Mouse (Mus musculus) G1E (cell line): ENCODE measurements at regions not wholly inside any gene's neighbourhood (a gene's known extent, or its start where the extent isn't known, plus 50 kb on each side); places are given as distances from the start of the nearest gene placed in this dataset.

ENCODE experiments used
- ATAC-seq: 2 replicates; pipeline ENCODE4 v1.8.0; 2016; ENCODE audit warnings: mild to moderate bottlenecking; ENCODE audit not compliant: insufficient number of reproducible peaks, poor library complexity, low FRiP score, severe bottlenecking; ENCODE audit errors: extremely low read depth
- DNase-seq: peaks from one replicate; pipeline ENCODE4 v3.0.0; 2012; ENCODE audit warnings: low spot score
- H3K27me3 ChIP-seq: 2 replicates; pipeline ENCODE4 v1.6.1; 2012; ENCODE audit warnings: mild to moderate bottlenecking, low read length, inconsistent platforms; ENCODE audit not compliant: insufficient read depth
- H3K36me3 ChIP-seq: replicated peaks from 2 replicates; pipeline ENCODE3; 2012; ENCODE audit warnings: mild to moderate bottlenecking, inconsistent platforms
- H3K4me1 ChIP-seq: 2 replicates; pipeline ENCODE4 v1.6.1; 2012; ENCODE audit warnings: low read depth, low read length, inconsistent platforms, mixed read lengths; ENCODE audit not compliant: insufficient read depth
- H3K4me3 ChIP-seq: 2 replicates; pipeline ENCODE4 v1.5.1; 2012; ENCODE audit warnings: low read depth, mild to moderate bottlenecking, inconsistent platforms, low read length, moderate library complexity, mixed read lengths
- H3K9me3 ChIP-seq: replicated peaks from 2 replicates; pipeline ENCODE4 v1.6.1; 2012; ENCODE audit warnings: inconsistent platforms
- CTCF ChIP-seq: IDR thresholded peaks from 2 replicates; pipeline ENCODE4 v1.5.1; 2012; ENCODE audit warnings: low read depth, low read length, inconsistent platforms, mixed read lengths
- GATA1 ChIP-seq: IDR thresholded peaks from 2 replicates; pipeline ENCODE4 v1.6.1; 2012; ENCODE audit warnings: borderline replicate concordance, low read length, inconsistent platforms, mixed read lengths
- GATA2 ChIP-seq: IDR thresholded peaks from 2 replicates; pipeline ENCODE4 v1.6.1; 2012; ENCODE audit warnings: low read depth, low read length, inconsistent platforms, borderline replicate concordance
- POLR2AphosphoS5 ChIP-seq: IDR thresholded peaks from 2 replicates; pipeline ENCODE4 v1.6.1; 2012; ENCODE audit warnings: low read depth, low read length, inconsistent platforms; ENCODE audit not compliant: insufficient replicate concordance
- TAL1 ChIP-seq: conservative IDR thresholded peaks from 2 replicates; pipeline ENCODE4 v1.6.1; 2012; ENCODE audit warnings: low read depth, low read length, inconsistent platforms, mixed read lengths

- Histone ChIP-seq H3K4me1 (no peaks in the 10 kb centered on the region), H3K4me3 (no peak overlapping the region), H3K9me3 (no peaks in the 10 kb centered on the region), H3K27me3 (no peaks in the 10 kb centered on the region), H3K36me3 (no peaks in the 10 kb centered on the region)
- no peak for ATAC-seq
- TF ChIP-seq GATA1 (no peak), GATA2 (no peak), TAL1 (no peak)
- no peak for DNase-seq
These were observed 1093.1 kb downstream of the Car8 start for GRCm38 (mm10) chr4:7145756-7146155.

GRCm38 (mm10) chr4:7144215-7144614 is 1094.6 kb downstream of the Car8 start:
- Histone ChIP-seq H3K9me3 (no peaks in the 10 kb centered on the region), H3K27me3 (no peaks in the 10 kb centered on the region), H3K4me1 (no peaks in the 10 kb centered on the region), H3K4me3 (no peak overlapping the region), H3K36me3 (no peaks in the 10 kb centered on the region)
- ATAC-seq (no peak), DNase-seq (no peak)
- TF ChIP-seq GATA2: no peak
- no peak for TF ChIP-seq POLR2AphosphoS5
- no peak for TF ChIP-seq TAL1
- TF ChIP-seq GATA1: no peak
- TF ChIP-seq CTCF: no peak

DNA sequence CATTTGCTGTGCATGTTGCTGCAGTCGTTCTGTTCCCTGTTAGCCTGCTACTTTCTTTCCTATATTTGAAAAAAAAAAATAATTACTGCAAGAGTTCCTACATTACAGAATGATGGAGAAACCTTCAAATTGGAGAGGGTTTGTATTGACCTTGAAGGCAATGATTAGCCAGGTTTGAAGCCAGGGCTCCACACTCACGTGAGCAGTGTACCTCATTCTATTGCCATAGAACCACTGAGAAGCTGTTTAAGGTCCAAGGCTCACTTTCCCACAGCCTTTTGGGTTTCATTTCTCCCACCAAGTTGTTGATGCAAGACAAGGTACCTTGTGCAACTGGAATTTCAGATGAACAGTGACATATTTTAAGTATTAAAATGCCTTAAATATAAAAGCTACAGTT is 1095.2 kb downstream of the Car8 start:
- no peak for DNase-seq
- Histone ChIP-seq H3K36me3 (no peaks in the 10 kb centered on the region), H3K9me3 (no peaks in the 10 kb centered on the region), H3K4me3 (no peak overlapping the region), H3K27me3 (no peaks in the 10 kb centered on the region), H3K4me1 (no peaks in the 10 kb centered on the region)
- ATAC-seq: no peak
- TF ChIP-seq GATA1 (no peak), GATA2 (no peak), POLR2AphosphoS5 (no peak), TAL1 (no peak), CTCF (no peak)

- no peak overlapping the region for H3K4me3 ChIP-seq
- ATAC-seq: no peak; the same call in 1 of the 2 replicates
- no peaks in the 10 kb centered on the region for H3K4me1 ChIP-seq
- TF ChIP-seq CTCF (no peak), GATA2 (no peak), GATA1 (no peak), TAL1 (no peak)
- no peaks in the 10 kb centered on the region for H3K9me3 ChIP-seq
- H3K27me3 ChIP-seq: no peaks in the 10 kb centered on the region
- H3K36me3 ChIP-seq: no peaks in the 10 kb centered on the region
- DNase-seq: no peak
These were observed 1096.1 kb downstream of the Car8 start for GRCm38 (mm10) chr4:7142781-7143180.

DNA sequence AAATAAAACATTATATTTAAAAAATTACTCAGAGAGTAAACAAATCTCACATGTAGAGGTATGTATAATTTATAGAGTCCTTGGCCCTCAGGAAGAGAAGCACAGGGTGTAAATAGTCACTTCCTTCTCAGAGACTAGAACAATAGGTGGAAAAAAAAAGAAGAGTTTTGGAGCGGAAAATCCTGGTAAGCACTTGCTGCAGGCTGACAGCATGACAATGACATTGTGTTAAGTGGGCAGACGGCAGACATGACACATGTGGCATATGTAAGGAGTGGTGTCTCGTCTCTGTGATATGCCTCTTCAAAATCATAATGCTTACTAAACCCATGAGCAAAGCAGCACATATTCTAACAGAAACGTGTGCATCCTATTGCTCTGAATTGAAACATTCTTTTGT is 1126.7 kb downstream of the Car8 start:
- Histone ChIP-seq H3K4me3 (no peak overlapping the region), H3K9me3 (no peaks in the 10 kb centered on the region), H3K36me3 (no peaks in the 10 kb centered on the region), H3K27me3 (no peaks in the 10 kb centered on the region), H3K4me1 (no peaks in the 10 kb centered on the region)
- DNase-seq: no peak
- no peak for TF ChIP-seq CTCF
- ATAC-seq: no peak

DNA sequence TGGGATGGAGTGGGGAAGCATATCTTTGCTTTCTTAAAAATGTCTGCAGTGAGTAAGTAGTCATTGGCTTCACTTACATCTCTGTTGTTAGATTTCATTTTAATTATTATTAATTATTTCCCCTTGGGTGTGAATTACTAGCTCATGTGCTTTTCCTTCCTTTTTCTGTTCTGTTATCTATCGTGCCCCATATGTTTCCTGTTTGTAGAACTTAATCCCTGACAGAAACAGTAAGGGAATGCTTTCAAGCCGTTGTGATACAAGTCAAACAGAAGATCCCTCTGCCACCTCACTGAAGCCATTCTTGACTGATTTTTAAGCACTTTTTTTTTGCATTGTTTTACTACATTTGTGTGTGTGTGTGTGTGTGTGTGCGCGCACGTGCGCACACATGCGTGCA is 1145.9 kb downstream of the Car8 start:
- no peaks in the 10 kb centered on the region for H3K36me3 ChIP-seq
- H3K4me1 ChIP-seq: no peaks in the 10 kb centered on the region
- DNase-seq (no peak), ATAC-seq (no peak)
- H3K4me3 ChIP-seq: no peak overlapping the region
- H3K9me3 ChIP-seq: no peaks in the 10 kb centered on the region
- TF ChIP-seq CTCF (no peak), GATA2 (no peak), GATA1 (no peak), TAL1 (no peak), POLR2AphosphoS5 (no peak)
- H3K27me3 ChIP-seq: no peaks in the 10 kb centered on the region

- TF ChIP-seq GATA1: no peak
- Histone ChIP-seq H3K36me3 (no peaks in the 10 kb centered on the region), H3K4me3 (no peak overlapping the region), H3K4me1 (no peaks in the 10 kb centered on the region), H3K27me3 (no peaks in the 10 kb centered on the region), H3K9me3 (no peaks in the 10 kb centered on the region)
- no peak for DNase-seq
- ATAC-seq: no peak
These were observed 1147.5 kb downstream of the Car8 start for GRCm38 (mm10) chr4:7091201-7091814.
